Mouse (Mus musculus) forebrain, embryonic 13.5 days (tissue): ENCODE measurements around the gene Ccdc7b. TPM values are rescaled to one million over a fixed set of nuclear protein-coding genes. Genes with fewer than 3 reads are reported as not detected.
"Not testable (repeated sequence)": the region's sequence is repeated elsewhere in the genome, so short reads cannot be mapped to it uniquely, and the experiment has no call there.

Experiments used
- ATAC-seq: fragments of 200-750 bp; cut with Nextera tagmentation; 2 replicates; pipeline ENCODE4 v1.8.0; 2017
- H3K27ac ChIP-seq: fragments of 300-500 bp; sonication (generic); 2 replicates; pipeline ENCODE4 v1.5.1; 2015; ENCODE audit warnings: inconsistent platforms, mild to moderate bottlenecking, moderate library complexity
- H3K27me3 ChIP-seq: fragments of 300-500 bp; sonication (generic); 2 replicates; pipeline ENCODE4 v1.6.1; 2015; ENCODE audit warnings: mild to moderate bottlenecking, inconsistent platforms
- H3K36me3 ChIP-seq: fragments of 300-500 bp; sonication (generic); 2 replicates; pipeline ENCODE4 v1.6.1; 2015; ENCODE audit warnings: mild to moderate bottlenecking, inconsistent platforms; ENCODE audit not compliant: poor library complexity, severe bottlenecking
- H3K4me1 ChIP-seq: fragments of 300-500 bp; sonication (generic); 2 replicates; pipeline ENCODE4 v1.6.1; 2015; ENCODE audit warnings: inconsistent platforms
- H3K4me2 ChIP-seq: fragments of 300-500 bp; sonication (generic); 2 replicates; pipeline ENCODE4 v1.6.1; 2015; ENCODE audit warnings: inconsistent platforms, mild to moderate bottlenecking, moderate library complexity
- H3K4me3 ChIP-seq: fragments of 300-500 bp; sonication (generic); 2 replicates; pipeline ENCODE4 v1.5.1; 2015; ENCODE audit warnings: mild to moderate bottlenecking, inconsistent platforms
- H3K9ac ChIP-seq: fragments of 300-500 bp; sonication (generic); 2 replicates; pipeline ENCODE4 v1.6.1; 2015; ENCODE audit warnings: mild to moderate bottlenecking, inconsistent platforms
- H3K9me3 ChIP-seq: fragments of 300-500 bp; sonication (generic); replicated peaks from 2 replicates; pipeline ENCODE4 v1.6.1; 2016; ENCODE audit warnings: inconsistent platforms
- WGBS: fragments of 180-500 bp; shearing (Covaris S2); methylation state at CpG from one replicate; pipeline ENCODE4 v1.1.7; 2015; 5-methylcytosine and 5-hydroxymethylcytosine counted together
- polyA plus RNA-seq: library from polyadenylated mRNA; unstranded; fragments of >200 nt; fragmentation: Nextera tagmentation; extraction: Ambion mirVana; gene quantifications from 2 replicates; pipeline ENCODE4 v1.2.1, GENCODE M21; 2015

The Ccdc7b gene
- polyA plus RNA-seq = not detected in 2 replicates

- H3K4me1 ChIP-seq, ATAC-seq, H3K4me3 ChIP-seq, H3K9me3 ChIP-seq, H3K4me2 ChIP-seq, H3K36me3 ChIP-seq, H3K27ac ChIP-seq, H3K27me3 ChIP-seq, H3K9ac ChIP-seq: not testable (repeated sequence)
- 72% methylated on average over 1 of the region's 10 CpGs for WGBS
Measured at GRCm38 (mm10) chr8:129066834-129067233, at the start of gene Ccdc7b. Ccdc7b (plus strand) TSS chr8:129067134.

GRCm38 (mm10) chr8:129065417-129065816, 1.5 kb upstream of the Ccdc7b start, which contains the start of gene Ccdc7a:
Ccdc7a (minus strand) TSS chr8:129065517.
- not testable (repeated sequence) for H3K9me3 ChIP-seq, ATAC-seq, H3K4me3 ChIP-seq, H3K27me3 ChIP-seq, H3K4me2 ChIP-seq, H3K9ac ChIP-seq, H3K27ac ChIP-seq, H3K36me3 ChIP-seq, H3K4me1 ChIP-seq
- 92% methylated on average over 2 of the region's 11 CpGs for WGBS

DNA sequence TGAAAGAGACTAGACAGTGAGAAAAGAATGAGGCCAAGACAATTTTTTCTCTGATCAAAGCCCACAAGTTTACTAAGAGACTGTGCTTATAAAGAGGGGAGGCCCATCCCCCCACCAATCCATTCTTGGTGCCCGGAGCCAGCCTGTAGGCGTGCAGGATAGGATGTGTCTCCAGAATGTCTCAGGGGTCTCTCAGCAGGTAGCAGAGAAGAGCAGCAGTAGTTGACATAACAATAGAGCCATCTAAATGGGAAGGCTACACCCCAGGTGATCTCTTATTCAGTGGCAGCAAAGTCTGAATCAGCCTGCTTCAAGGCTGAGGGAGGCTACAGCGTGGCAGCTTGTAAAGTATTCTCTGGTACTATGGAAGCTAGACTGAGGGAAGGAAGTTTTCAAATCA, 48.8 kb downstream of the Ccdc7b start:
- ATAC-seq, H3K27ac ChIP-seq, H3K4me1 ChIP-seq, H3K4me3 ChIP-seq, H3K27me3 ChIP-seq, H3K9ac ChIP-seq, H3K9me3 ChIP-seq, H3K4me2 ChIP-seq, H3K36me3 ChIP-seq: not testable (repeated sequence)
- 45% methylated on average over 3 of the region's 3 CpGs for WGBS

DNA sequence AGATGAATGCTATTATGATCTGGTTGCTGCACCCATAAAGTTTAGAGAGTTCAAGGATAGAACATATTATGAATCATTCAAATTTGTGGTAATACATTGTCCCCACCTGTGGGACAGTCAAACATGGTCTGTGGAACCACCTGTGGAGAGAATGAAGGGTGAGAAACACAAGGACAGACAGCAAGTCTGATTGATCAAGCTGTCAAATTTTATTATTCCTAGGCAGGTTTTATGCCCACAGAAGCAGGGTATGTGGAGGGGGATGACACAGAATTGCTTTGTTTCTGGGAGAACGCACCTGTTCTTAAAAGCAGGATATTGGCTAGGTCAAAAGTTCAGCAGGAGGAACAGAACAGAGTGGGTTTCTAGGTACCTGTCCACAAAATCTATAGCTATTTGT, 64.6 kb downstream of the Ccdc7b start, which contains the start of gene Gm10999:
Gm10999 (minus strand) TSS at position 101 of the 400 bp plus-strand sequence.
- H3K4me3 ChIP-seq = no peak within 1 kb of the TSS
- H3K27me3 ChIP-seq = no peaks in the 10 kb centered on the region
- no peak within 1 kb of the TSS for H3K9ac ChIP-seq
- WGBS = 83% methylated on average over 1 of the region's 1 CpGs
- no peak within 1 kb of the TSS for H3K27ac ChIP-seq
- H3K4me2 ChIP-seq = no peak within 1 kb of the TSS
- H3K4me1 ChIP-seq = no peaks in the 10 kb centered on the region
- H3K9me3 ChIP-seq = no peaks in the 10 kb centered on the region
- no peaks in the 10 kb centered on the region for H3K36me3 ChIP-seq
- ATAC-seq = no peak

- Histone ChIP-seq H3K4me1 (no peaks in the 10 kb centered on the region), H3K27me3 (no peaks in the 10 kb centered on the region), H3K27ac (no peak overlapping the region), H3K9me3 (no peaks in the 10 kb centered on the region), H3K9ac (no peak overlapping the region), H3K36me3 (no peaks in the 10 kb centered on the region), H3K4me3 (no peak overlapping the region), H3K4me2 (no peak overlapping the region)
- no peak for ATAC-seq
Measured at GRCm38 (mm10) chr8:129133475-129133874, 66.5 kb downstream of the Ccdc7b start.

Other genes starting within 250 kb of the Ccdc7b start
- gene Ccdc7a, start 1.6 kb upstream of the Ccdc7b start, polyA plus RNA-seq = 0.09 TPM in 1 of 2 replicates, not detected in the other
- gene Gm10999, start 64.5 kb downstream of the Ccdc7b start, polyA plus RNA-seq = not detected in 2 replicates
- 24.0 and 27.8 TPM in 2 replicates for gene 2610044O15Rik8, start 167.3 kb downstream of the Ccdc7b start, polyA plus RNA-seq